Mouse (Mus musculus): ENCODE data around the gene Plppr1.
"Not testable (repeated sequence)": the region's sequence is repeated elsewhere in the genome, so short reads cannot be mapped to it uniquely, and the experiment has no call there.

Gene Plppr1

DNA sequence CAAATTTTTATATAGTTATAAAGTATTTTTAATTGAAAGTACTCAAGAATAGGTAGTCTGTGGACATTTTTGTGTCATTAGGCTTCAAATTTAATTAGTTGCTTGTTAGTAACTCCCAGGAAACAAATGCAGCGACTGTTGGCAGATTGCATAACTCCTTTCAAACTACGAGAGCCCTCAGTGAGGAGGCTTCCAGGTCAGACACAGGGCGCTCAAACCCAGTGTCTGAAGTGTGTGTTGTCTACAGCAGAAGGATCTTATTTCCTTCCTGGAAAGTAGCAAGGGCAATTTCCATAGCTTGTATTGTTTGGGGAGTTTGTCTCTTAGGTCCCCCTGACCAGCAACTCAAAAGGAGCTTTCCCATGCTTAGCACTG, 173.9 kb downstream of the Plppr1 start:
- DNase-seq (ENCODE audit: low read depth), result no peak

DNA sequence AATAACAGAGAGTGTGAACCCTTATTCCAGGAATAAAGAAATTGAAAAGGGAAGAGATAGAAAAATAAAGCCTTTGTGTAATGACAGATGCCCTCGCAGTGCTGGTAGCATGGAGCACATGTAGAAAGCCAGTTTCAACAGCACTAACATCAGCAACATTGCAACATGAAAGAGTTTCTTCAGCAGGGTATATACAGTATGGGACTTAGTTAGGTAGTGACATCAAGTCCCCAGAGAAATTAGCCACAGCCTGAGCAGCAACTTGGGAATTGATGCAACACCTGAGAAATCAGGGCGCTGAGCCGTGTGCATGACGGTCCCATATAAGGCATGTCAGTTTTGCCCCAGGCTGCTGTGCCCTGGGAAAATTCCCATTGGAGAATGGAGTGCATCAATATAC, 179.0 kb downstream of the Plppr1 start:
- DNase-seq (ENCODE audit: low read depth), result no peak

DNA sequence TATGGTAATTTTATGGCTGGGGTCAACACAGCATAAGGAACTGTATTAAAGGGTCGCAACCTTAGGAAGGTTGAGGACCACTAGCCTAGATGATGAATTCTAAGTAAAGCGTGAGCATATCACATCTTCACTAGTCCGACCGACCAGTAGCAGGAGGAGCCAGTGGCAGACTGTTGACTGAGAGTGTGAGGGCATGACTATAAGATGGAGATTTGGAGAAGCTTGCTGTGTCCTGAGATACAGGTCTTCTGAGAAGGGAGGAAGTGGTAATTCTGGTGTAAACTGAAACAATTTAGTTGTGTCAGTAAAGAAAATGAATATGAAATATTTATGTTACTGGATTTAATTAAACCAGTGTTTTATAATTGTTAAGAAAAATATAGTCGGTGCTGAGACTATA, 180.4 kb downstream of the Plppr1 start:
- DNase-seq (ENCODE audit: low read depth), result no peak

DNA sequence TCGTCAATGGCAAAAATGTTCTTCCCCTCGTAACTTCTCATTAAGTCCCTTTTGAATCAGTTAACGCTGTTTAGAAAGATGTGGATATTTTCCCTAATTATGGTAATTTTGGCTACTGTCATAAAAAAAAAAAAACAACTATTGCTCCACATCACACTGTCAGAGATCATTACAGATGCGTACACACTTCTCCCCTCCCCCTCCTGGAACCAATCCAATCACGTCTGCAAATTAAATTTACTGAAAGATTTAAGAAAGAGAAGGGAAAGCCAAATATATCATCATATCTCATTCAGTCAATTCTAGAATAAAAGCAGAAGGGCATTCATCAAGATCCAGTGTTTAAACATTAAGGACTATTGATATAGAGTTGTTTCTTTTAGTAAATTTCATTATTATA, 185.7 kb downstream of the Plppr1 start:
- no peak for DNase-seq (ENCODE audit: low read depth)

DNA sequence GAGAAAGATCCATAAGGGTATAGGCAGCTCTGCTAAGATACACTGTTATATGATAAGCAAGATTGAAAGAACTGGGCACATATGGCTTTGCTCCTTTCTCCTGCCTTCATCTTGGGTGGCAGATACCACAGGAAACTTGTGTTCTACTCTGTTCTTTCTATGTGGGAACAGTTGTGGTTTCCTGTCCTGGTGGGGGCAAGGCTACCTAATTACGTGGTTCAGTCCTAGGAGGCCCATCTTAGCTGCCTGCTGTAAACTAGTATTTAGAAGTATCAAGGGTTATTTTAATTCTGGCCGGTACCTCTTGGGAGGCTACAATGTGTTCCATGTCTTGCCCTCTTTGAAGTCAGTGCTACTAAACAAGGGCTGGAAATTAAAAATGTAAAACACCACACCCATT, 186.2 kb downstream of the Plppr1 start:
- peak; percentile 77 for DNase-seq (ENCODE audit: low read depth)

DNA sequence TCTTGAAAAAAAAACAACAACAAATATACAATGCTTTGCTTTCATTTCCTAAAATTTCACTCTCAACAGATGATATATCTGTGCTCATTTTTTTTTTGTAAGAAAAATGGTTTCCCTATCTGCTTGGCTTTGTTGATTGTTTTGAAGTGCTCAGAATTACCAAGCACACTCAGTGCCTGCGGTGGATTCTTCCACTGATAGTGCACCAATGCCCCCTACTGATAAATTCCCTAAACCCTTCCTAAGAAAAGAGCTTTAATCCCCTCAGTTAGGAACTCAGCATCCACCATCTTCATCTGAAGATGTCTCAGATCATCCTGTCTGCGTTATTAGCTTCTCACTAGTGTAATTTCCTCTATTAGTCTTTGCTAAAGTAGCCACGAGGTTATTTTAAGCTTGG, 192.2 kb downstream of the Plppr1 start:
- peak; percentile 8 for DNase-seq (ENCODE audit: low read depth)

DNA sequence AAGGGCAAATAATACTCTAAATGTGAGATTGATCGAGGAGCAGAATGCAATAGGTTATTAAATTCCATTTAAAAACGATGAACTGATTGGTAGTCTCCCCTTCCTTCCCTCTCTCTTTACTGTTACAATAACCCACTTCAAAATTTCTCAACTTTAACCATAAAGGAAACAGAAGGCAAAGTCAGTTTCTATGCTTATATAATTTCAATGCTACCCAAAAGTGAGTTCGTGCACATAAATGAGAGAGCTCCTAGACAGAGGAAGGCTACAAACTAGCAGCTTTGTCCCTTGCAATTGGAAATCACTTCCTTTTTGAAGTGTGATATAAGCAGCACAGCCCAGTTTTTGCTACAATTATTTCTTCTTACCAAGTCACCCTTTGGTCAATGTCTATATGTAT, 193.1 kb downstream of the Plppr1 start:
- no peak for DNase-seq (ENCODE audit: low read depth)

DNA sequence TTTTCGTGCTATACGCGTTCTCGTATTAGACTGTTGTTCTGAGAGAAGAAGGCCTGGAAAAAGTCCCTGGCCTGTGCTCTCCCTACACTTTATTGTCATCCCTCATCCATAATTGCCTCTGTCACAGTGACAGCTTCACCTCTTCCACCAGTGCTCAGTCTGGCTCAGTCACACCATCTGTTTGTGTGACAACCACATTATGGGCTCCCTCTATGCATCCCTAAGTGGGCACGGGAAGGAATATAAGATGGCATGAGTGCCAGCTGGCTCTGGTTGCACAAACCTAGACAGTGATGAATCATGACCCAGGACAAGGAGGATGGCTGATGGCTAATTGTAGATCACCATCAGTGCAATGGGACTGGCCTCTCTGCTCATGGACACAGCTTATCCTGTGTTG, 219.4 kb downstream of the Plppr1 start:
- no peak for DNase-seq (ENCODE audit: low read depth)

DNA sequence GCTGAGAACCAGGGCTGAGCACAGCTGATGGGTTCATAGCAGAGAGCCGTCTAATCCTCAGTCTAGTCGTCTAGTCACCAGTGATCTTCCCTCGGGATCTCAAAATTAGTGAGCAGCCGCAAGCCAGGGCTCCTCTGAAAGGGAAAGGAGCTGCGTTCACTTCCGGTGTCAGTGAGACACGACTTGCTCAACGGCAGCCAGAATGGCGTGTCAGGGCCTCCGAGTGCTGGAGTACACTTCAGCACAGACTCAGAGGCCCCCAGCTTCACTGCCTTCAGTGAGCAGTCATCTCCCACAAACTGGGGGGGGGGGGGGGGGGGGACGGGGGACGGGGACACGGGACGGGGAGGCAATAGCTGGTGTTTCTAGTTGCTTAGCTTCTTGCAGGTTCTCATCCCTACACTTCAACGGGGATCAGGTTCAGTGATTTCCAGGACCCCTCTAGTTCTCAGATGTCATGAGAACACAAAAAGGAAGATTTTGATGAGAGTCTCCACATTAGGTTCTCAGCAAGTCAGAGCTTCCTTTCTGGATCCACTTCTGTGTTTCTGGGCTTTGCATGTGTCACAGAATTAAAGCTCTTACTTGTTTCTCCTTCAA, 225.7 kb downstream of the Plppr1 start:
- no peak for DNase-seq (ENCODE audit: low read depth)

DNA sequence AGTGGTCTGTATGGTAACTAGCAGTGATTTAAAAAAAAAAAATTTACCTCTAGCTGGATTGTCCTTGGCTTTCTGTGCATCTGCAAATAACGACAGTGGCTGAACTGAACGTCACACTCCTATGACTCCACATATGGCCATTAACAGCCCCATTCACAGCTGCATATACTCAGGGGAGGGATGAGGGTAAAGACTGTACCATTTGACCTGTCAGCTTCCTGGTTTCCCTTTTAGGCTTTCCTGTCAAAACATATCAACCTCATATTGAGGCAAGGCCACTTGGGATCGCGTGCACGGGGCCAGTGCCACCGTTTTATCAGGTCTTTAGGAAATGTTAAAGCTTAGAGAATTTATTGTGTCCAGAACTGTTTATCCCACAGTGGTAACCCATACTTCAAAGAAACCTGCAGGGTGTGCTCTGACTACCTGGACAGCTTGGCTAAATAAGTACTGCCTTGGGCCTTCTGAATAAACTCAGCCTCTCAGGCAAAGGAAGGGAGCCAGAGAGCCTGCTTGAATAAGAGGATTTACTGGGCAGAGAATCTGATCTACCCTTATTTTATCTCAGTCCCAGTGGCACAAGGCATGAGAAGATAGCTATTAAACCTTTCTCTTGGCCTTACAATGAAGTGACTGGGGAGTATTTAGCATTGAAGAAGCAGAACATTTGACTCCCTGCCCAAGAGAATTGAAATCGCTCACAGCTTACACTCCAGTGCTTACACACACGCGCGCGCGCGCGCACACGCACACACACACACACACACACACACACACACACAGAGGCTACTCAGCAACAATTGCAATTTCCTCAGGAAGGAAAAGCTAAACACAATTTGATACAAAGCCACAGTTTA, 226.5 kb downstream of the Plppr1 start:
- no peak for DNase-seq (ENCODE audit: low read depth)

DNA sequence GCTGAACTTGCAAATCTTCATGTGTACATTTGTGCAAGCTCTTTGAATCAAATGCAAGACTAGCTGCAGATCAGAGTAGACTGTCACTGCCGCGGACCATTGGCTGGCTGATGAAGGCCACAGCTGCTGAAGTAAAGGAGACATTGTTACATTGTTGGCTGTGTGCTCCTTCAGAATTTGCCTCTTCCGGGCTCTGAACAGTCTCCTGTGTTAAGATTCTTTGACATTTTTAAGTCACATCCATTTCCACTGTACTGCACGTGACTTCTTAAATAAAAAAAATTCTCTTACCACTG, 227.1 kb downstream of the Plppr1 start:
- no peak for DNase-seq (ENCODE audit: low read depth)

DNA sequence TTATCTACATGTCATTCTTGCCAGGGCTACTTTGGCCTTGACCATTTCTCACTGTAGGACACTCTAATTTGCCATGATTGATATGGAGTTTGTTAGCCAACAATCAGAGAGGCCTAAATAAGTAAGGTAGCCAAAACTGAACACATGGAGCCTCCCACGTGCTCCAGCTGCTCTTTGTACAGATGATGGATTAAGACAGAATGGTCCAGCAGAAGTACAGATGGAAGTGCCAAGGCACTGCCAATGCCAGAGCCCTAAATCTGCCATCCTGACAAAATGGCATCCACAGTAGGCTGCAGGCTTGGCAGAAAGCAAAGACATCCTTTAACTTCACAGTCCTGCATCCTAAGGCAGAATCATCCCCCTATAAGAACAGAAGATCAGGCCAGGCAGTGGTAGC, 237.4 kb downstream of the Plppr1 start:
- DNase-seq (ENCODE audit: low read depth), result no peak

DNA sequence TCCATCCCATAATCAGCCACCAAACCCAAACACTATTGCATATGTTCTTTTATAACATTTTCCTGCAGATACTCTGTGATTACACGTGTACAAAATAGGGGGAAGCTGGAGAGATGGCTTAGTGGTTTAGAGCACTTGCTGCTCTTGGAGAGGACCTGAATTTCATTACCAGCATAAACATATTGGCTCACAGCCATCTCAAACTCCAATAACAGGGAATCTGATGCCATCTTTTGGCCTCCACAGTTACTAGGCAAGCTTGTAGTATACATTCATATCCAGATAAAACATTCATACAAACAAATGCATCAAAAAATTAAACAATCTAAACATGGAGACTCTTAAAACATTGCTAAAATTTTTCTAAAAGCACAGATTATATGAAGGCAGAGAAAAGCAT, 240.5 kb downstream of the Plppr1 start:
- no peak for DNase-seq (ENCODE audit: low read depth)

DNA sequence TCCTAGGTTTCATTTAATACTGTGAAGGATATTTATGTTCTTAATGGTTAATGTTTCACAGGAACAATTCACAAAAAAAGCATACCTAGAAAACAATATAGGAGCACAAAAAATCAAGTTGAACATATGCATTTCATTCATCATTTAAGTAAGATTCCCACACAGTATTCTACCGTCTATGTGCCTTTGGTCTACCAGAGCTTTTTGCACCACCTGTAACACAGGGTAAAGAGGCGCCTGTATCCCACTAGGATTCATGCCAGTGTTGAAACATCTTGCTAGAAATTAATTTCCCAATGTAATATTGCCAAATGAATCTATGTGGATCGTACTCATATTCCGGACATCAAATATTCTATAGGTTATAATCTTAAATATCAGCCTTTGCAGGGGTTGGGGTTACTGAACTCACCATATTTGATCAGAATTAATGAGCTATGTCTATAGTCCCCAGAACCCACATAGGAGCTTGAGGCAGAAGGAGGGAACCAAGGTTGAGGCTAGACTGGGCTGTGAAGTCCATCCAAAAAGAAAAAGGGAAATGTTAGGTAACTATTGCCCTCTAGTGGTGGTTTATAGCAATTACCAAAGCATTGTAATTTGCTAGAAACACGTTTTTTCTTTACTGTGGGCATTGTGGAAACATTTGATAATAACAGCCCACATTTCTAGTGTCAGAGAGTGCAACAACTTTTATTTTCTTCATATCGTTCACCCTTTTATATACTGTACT, 263.0 kb downstream of the Plppr1 start:
- DNase-seq (ENCODE audit: low read depth), result peak; percentile 43

DNA sequence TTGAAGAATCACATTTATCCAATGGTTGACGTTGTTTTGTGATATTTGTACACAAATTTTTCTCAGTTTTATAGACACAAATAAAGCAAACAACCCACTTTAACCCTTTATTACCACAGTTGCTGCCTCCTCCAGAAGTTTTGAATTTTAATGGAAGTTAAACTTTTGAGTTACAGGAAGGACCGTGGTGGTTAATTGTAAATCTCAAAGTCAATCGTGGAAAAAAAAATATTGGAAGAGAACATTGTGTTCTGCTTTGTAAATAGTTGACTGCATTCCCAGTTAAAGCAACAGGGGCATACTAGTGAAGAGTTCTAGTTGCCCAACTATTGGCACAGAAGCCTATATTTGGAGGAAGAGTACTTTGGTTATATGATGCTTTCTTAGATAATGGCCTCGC, 278.9 kb downstream of the Plppr1 start:
- not testable (repeated sequence) for DNase-seq (ENCODE audit: low read depth)

DNA sequence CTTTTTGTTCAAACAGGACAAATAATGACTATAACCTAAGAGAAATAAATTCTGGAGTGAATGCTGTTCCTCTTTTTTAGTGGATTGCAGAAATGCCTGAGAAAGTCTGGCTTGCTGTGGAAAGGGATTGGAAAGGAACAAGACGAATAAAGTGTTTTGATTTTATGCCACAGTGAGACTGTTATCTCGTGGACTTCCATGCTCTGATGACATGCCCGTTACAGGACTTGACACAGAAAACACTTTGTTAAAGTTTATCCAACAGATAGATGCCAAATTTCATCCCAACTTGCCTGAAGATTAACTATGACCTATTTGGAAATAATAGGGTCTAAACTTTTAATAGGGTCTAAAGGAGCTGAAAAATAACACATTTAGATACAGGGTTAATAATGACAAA, 281.0 kb downstream of the Plppr1 start:
- DNase-seq (ENCODE audit: low read depth), result not testable (repeated sequence)

DNA sequence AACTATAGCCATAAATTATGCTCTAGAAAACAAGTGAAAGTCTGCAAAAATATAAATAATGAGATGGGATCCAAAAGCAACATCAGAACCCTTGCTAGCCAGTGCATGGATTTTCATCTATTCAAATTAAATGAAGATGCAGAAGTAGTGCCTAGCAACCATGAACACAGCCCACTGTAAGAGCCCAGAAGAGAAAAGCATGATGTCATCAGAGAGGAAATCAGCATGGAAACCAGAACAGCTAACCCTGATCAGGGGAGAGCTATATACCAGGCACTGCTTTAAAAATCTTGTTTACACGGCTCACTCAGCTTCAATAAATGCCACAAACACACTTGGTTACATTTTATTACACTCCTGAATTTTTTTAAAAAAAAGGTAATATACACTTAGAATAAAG, 288.9 kb downstream of the Plppr1 start:
- not testable (repeated sequence) for DNase-seq (ENCODE audit: low read depth)

DNA sequence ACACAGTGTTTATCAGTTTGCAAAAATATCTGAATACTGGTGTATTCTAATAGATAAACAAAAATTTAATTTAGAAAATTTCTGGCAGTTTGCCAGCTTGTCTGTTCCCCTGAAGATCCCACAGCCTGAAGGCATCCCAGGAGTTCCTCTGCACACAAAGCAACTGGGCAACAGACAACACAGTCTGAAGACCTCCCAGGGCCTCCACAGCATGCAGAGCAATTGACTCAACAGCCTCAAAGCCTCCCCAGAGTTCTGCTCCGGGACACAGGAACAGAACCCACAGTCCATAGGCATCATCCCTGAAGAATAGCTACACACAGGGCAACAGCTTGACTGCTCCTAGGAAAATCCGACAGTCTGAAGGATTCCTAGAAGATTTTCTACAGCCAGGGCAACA, 289.6 kb downstream of the Plppr1 start:
- no peak for DNase-seq (ENCODE audit: low read depth)

DNA sequence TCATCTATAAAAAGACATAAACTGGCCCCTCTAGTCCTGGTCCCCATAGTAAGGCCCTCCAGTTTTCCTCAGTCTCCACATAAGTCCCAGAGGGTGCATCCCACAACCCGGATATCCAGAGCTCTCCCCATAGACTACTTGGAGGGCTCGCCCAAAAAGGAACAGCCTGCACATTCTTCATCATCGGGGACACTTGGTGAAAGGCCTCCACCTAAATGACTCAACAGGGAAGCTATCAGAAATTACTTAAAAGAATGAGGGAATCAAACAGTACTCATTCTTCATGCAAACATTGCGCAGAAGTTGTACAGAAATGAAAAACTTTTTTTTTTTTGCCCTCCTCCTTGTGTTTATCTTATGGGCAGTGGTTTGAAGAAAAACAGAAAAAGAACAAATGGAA, 291.4 kb downstream of the Plppr1 start:
- no peak for DNase-seq (ENCODE audit: low read depth)

DNA sequence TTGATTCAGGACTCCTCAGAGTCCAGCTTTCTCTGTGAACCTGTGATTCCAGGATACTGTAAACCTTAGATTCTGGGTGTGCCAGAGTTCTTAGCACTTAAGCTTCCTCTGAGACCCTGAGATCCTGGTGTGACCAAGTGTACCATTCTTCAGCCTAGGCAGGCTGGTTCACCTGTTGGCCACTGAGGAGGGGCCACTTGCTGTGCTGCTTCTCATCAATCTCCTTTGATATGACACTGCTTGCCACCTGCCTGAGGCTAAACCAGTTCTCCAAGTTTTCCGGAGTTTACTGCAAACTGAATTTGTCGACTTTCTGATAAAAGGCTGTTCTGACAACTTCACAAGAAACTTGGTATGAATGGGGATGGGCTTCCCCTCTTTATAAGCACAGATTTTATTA, 298.0 kb downstream of the Plppr1 start:
- no peak for DNase-seq (ENCODE audit: low read depth)

DNA sequence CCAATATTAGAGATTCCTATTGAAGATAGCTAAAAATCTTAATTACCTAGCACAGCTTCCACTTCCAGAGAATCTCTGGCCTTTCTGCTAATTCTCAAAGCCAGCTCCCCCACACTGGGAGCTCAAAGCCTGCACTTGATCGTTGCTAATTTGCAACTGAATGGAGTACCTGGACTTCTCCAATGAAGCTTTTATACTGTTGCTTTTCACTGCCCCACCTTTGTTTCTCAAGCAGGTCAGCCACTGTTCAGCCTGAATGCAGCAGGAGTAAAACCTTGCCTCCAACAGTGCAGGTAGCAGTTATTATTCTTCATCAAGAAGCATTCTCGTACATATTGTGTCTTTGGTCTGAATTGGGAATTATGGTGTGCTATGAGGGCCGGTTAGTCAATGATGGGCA, 309.0 kb downstream of the Plppr1 start:
- not testable (repeated sequence) for DNase-seq (ENCODE audit: low read depth)

DNA sequence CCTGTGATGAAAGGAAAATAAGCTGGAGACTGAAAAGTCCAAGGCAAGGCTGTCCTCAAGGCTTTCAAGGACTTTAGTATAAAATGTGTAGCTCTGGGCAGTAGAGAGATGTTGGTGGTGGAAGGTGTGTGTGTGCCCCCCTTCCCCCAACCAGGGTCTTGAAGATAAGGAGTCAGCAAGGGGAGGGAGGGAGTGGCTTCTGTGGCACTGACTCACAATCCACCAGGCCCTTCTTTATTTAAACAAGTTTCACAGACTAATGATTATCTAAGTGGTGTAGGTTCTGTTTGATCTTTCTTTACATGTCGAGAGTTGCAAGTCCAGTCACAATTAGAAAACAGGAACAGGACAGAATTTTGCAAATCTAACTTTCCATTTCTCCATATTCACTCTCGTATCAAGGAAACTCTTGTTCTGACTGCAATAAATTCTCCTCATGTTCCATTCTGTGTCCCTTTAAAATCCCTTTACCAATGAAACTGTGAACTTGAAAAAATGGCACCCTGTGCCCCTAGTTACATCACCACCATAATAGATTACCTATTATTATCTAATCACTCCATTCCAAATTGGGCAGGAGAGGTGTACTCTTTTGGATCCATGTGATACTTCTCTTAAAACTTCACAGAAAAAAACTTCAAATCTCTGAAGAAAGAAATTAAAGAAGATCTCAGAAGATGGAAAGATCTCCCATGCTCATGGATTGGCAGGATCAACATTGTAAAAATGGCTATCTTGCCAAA, 324.7 kb downstream of the Plppr1 start:
- not testable (repeated sequence) for DNase-seq (ENCODE audit: low read depth)

DNA sequence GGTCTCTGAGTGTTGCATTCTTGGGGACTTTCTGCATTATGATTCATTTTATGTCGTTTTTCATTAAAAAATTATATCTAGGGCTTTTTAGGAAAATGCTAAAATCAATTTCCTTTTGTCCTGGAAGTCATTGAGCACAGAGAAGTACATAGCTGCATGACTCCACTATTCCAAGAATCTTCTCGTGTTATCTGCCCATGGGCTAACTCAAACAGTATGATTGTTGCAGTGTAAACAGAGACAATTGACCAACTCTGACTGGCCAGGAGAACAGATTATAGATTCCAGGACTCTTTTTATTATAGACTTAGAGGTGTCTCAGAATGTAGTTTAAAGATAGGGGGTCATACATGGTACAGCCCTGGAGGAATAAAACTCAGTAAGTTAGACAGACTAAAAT, 327.8 kb downstream of the Plppr1 start:
- no peak for DNase-seq (ENCODE audit: low read depth)

Measured in 416B (cell line).